Mouse (Mus musculus) thymus, postnatal 25 days (tissue): ENCODE measurements around the gene Ube2j1.
"Not testable (repeated sequence)": the region's sequence is repeated elsewhere in the genome, so short reads cannot be mapped to it uniquely, and the experiment has no call there.

Experiments used
- DNase-seq: peaks from one replicate; pipeline ENCODE4 v3.0.0; 2022

Gene Ube2j1

GRCm38 (mm10) chr4:33031195-33031960 is at the start of gene Ube2j1:
Ube2j1 (plus strand) TSS chr4:33031416.
- DNase-seq: peak; percentile 77

- DNase-seq: no peak
Measured at GRCm38 (mm10) chr4:32981617-32982016, 49.6 kb upstream of the Ube2j1 start.

GRCm38 (mm10) chr4:32982041-32982715 is 49.0 kb upstream of the Ube2j1 start:
- peak; percentile 54 for DNase-seq

DNA sequence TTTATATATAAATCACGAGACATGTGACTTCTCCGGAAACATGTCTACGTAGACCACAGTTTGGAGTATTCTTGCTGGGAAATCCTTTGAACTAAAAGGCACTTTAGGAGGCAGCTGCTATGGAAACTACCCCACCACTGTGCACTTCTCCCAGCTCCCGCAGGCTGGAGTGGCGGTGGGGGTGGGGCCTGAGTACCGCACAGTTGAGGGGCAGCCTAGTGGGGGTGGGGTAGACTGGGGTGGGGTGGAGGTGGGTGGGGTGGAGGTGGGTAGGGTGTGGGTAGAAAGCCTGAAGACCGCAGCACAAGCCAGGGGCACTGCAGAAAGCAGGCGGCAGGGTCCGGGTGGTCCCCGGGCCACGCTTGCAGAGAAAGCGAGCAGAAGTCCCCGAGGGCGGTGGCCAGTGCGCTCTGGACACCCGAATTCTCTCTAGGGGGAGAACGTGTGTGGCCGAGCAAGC is 48.5 kb upstream of the Ube2j1 start, which contains the start of gene Rragd:
Rragd (plus strand) TSS at position 322 of the 460 bp plus-strand sequence.
- DNase-seq: peak; percentile 69

GRCm38 (mm10) chr4:32983176-32984155 is 47.8 kb upstream of the Ube2j1 start:
- DNase-seq: peak; percentile 86

- DNase-seq: peak; percentile 6
Measured at GRCm38 (mm10) chr4:32984242-32984641, 47.0 kb upstream of the Ube2j1 start.

DNA sequence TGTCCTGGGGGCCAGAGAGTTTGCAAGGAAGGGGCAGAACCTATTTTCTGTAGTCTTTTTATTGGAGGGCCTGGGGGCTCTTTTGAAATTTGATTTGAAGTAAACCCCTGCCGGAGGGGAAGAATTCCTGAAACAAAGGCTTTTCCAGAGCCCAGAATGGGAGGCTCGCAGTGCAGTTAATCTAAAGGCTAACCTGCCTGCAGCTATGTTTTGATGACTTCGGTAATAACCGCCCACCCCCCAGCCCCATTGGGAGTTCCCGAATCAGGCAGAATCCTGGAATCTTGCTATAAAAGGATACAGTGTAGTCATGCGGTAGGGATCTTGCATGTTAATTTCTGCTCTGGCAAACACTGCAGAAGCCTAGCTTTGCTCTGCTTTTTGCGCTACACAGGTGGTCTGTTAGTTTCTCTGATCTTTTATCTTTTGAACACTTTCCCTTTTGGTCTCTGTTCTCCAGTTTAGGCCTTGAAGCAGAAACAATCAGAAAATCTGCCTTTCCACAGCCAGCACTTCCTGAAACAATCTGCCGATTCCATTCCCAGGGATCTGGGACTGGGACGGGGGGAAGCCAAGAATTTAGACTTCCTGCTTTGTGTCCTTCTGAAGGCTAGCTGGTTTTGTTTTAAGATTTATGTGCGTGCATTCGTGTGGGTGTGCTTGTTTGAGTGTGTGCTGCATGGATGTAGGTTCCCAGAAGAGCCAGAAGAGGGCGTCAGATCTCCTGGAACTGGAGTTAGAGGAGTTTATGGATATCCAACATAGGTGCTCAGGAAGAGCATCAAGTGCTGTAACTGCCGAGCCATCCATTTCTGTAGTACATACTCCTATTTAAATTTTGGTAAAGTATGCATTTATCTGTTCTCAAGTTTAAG is 46.2 kb upstream of the Ube2j1 start:
- peak; percentile 35 for DNase-seq

- DNase-seq: no peak
Measured at GRCm38 (mm10) chr4:32985684-32986083, 45.5 kb upstream of the Ube2j1 start.

DNA sequence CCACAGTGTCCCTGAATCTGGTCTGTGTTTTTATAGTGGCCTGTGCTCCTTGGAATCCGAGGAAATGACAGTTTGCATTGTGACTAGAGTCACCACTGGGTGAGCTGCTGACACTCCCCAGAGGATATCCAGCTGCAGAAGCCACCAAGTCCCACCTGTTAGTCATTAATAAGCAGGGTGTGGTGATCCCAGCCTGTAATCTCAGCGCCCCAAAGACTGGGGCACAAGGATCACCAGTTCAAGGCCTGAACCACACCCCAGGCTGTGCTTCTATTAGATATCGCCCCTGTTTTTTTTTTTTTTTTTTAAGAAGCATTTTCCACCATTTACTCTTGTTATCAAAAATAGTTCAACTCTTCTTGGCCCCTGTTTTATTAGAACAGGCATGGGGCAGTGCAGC is 44.2 kb upstream of the Ube2j1 start:
- DNase-seq: no peak

GRCm38 (mm10) chr4:32989346-32989745 is 41.9 kb upstream of the Ube2j1 start:
- DNase-seq: no peak

- DNase-seq: no peak
Measured at GRCm38 (mm10) chr4:32994168-32994567, 37.0 kb upstream of the Ube2j1 start.

GRCm38 (mm10) chr4:32996083-32996482 is 35.1 kb upstream of the Ube2j1 start:
- no peak for DNase-seq

DNA sequence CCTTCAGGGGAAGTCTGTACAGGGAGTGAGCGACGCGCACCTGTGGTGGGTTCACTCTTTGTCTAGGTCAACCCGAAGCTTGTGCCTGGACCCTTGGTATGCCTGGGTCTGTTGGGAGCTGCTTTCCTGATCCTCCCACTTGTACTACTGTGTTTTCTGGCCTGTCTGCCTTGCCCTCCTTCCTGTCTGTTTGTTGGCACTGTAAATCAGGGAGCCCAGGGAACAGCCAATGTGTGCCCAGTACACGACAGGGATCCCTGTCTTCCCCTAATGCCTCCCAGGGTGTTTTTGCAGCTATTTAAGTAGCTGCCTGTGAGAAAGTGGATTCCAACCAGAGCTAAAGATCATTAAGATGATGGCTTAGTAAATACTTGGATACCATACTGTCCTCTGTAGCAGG is 33.6 kb upstream of the Ube2j1 start:
- no peak for DNase-seq

DNA sequence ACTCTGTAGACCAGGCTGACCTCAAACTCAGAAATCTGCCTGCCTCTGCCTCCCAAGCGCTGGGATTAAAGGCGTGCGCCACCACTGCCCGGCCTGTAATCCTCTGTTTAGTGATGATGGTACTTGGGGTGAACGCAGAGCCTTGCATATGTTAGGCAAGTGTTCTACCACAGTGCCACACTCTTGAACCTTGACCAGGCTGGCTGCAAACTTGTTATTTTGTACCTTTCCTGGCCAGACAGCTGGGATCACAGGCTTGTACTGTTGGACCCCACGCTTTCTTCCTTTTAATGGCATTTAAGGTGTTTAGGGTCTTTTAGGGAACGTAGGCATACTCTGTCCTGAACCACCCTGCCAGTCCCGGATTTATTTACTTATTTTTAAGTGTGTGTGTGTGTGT is 32.2 kb upstream of the Ube2j1 start:
- DNase-seq: no peak

DNA sequence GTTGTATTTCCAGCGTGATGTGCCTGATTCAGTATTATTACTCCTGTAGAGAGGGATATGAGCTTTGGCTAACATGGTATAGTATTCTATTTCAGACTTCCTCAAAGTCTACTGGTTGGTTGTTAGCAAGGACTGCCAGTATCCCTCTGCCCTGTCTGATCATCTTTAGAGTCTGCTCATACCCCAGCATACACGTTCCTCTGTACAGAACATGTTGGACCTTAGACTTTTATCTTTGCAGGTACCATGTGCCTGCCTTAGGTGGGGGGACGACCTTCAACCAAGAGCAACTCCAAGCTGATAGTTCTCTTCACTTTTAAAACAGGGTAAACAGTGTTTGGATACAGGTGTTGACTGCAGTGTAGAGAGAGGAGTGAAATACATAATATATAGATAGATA is 29.1 kb upstream of the Ube2j1 start:
- DNase-seq: no peak

DNA sequence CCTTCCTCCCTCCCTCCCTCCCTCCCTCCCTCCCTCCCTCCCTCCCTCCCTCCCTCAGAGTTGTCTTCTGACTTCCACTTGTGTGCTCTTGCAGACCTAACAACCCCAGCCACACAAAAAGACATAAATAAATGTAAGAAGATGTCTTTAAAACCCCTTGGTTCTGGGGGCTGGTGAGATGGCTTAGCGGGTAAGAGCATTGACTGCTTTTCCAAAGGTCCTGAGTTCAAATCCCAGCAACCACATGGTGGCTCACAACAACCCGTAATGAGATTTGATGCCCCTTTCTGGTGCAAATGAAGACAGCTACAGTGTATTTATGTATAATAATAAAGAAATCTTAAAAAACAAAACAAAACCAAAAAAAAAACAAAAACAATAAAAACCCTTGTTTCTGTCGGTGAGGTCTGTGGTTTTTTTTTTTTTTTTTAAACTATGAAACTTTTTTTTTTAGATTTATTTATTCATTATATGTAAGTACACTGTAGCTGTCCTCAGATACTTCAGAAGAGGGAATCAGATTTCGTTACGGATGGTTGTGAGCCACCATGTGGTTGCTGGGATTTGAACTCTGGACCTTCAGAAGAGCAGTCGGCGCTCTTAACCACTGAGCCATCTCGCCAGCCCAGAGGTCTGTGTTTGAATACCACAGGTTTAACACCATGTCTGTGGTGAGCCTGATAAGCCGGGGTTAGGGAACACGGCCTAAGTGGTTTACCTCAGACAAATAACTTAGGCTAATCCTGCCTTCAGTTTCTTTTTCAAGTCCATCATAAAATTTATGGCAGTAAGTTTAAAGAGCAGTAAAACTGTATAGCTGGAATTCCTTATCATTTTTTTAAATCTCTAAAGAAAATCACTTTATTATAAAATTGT is 25.4 kb upstream of the Ube2j1 start:
- DNase-seq: not testable (repeated sequence)

- DNase-seq: no peak
Measured at GRCm38 (mm10) chr4:33006844-33007243, 24.4 kb upstream of the Ube2j1 start.

- no peak for DNase-seq
Measured at GRCm38 (mm10) chr4:33007443-33008217, 23.6 kb upstream of the Ube2j1 start.

DNA sequence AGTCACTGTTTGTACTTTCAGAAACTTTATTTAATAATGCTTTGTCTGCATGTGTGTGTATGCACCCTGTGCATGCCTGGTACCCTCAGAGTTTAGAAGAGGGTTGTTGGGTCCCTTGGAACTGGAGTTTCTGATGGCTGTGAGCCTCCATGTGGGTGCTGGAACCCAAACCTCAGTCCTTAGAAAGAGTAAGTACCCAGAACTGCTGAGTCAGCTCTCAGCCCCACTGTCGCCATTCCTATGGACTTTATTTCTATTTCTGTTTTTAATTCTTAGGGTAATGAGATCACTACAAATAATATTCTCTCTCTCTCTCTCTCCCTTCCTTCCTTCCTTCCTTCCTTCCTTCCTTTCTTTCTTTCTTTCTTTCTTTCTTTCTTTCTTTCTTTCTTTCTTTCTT is 21.1 kb upstream of the Ube2j1 start:
- DNase-seq: no peak

GRCm38 (mm10) chr4:33012484-33012883 is 18.7 kb upstream of the Ube2j1 start:
- no peak for DNase-seq
